Mouse (Mus musculus) liver, postnatal 0 days (tissue): ENCODE data around the gene Cep170b.

ENCODE experiments used
- CTCF ChIP-seq: sonication (generic); IDR thresholded peaks from 2 replicates; pipeline ENCODE4 v1.5.1; 2016; ENCODE audit warnings: antibody characterized with exemption, low read depth
- EP300 ChIP-seq: IDR thresholded peaks from 2 replicates; pipeline ENCODE4 v1.6.1; 2016; ENCODE audit warnings: antibody characterized with exemption, low read depth, mild to moderate bottlenecking

- TF ChIP-seq CTCF, result no peak
- TF ChIP-seq EP300, result no peak
These were observed 74.1 kb downstream of the Cep170b start for GRCm38 (mm10) chr12:112794356-112794816.
